Mouse (Mus musculus): ENCODE results near the gene Mdga1. TPM values are rescaled to one million over a fixed set of nuclear protein-coding genes. Genes with fewer than 3 reads are reported as not detected.

Gene Mdga1
- 0.44 TPM for polyA plus RNA-seq (2017; shearing (Covaris generic))

GRCm38 (mm10) chr17:29970037-29970555 lies at the start of gene Mdga1:
Mdga1 (minus strand) TSS chr17:29970087.

GRCm38 (mm10) chr17:30004203-30005102 lies 34.6 kb upstream of the Mdga1 start, which contains the start of gene Zfand3:
Zfand3 (plus strand) TSS chr17:30004733.

Other genes starting within 250 kb of the Mdga1 start
- 15.9 TPM for gene Zfand3, start 34.6 kb upstream of the Mdga1 start, polyA plus RNA-seq (2017; shearing (Covaris generic))